Mouse (Mus musculus): ENCODE measurements at regions not wholly inside any gene's neighbourhood (a gene's known extent, or its start where the extent isn't known, plus 50 kb on each side); places are given as distances from the start of the nearest gene placed in this dataset.

DNA sequence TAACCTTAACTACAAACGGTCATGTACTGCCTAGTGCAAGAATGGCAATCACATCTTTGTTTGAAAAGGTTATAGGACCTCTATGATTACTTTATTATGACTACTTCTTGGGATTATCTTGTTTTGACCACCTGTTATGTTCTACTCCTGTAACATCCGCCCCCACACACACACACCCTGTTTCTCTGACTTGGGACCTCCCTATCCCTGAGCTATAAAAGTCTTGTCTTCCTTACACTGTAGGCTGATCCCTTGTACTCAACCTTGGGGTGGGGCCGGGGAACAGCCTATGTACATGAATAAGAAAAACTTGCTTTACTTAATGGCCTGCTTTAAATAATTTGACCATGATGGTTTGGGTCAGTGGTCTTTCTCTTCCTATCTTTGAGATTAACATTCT, 240.7 kb upstream of the Dynlrb2 start:
- TF ChIP-seq POLR2A (IDR thresholded peaks at IDR 0.05; ENCODE audit: extremely low read depth, insufficient read depth, low read length) (no peak), CTCF (IDR thresholded peaks at IDR 0.05; ENCODE audit: low read depth, low read length) (no peak)

Measured in liver, adult 2 months (tissue).